Mouse (Mus musculus): ENCODE measurements around the gene Asxl1.
A peak's percentile ranks its signal among the peaks of the same experiment; 100 is the strongest.

Asxl1 gene

GRCm38 (mm10) chr2:153345454-153346220 is at the start of gene Asxl1:
Gene Asxl1, plus strand, starts transcription at chr2:153345829.
- DNase-seq (ENCODE audit: low read depth, low spot score), result peak; percentile 96

DNA sequence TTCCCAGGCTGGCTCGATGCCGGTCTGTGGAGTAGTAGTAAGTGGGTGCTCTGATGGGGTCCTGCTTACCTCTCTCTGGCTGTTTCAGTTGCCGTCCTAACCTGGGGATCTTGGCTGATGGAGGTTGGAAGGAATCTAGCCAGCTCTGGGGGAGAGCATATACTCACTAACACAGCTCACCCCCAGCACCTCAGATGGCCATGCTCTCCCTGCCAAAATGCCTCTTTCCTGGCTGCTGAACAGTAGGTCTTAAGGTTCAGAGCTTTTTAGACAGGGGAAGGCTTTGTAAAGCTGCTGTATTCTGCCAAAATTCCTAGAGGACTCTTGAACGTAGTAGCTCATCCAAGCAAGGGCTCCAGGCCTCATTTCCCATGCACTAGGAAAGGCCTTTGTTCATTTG is 47.9 kb upstream of the Asxl1 start:
- DNase-seq (ENCODE audit: low read depth, low spot score), result no peak

DNA sequence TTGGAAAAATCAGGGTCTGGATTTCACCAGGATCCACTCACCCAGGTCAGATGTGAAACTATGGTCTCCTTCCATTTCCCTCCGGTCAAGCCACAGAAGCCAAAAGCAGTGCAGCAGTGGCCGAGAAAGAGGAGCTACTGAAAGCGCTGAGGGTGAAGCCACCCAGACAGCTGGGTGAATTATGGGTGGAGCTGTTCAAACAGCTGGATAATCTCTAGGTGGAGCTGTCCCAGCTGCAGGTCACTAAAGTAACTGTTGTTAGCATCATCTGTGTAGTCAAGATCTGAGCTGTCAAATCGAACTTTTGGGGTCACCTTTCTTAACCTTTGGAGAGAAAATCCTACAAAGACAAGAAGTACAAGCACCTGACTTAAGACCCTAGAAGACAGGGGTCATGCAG is 47.2 kb upstream of the Asxl1 start:
- DNase-seq (ENCODE audit: low read depth, low spot score), result peak; percentile 16

DNA sequence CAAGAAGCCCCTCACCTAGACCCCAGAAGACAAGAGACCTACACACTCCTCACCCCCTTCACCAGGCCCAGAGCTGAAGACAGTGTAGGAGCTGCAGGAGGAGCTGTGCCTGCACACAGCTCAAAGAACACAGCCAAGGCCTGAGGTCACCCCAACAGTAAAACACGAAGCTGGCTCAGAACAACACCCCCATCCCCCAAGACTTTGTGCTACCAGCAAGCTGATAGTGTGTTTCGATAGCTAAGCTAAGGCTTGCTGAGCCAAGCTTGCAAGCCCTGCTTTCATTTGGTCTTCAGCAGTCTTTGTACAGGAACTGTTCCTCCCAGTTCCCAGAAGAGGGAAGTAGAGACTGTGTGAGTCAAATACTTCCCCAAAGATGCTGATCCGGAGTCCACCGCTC is 46.8 kb upstream of the Asxl1 start:
- peak; percentile 37 for DNase-seq (ENCODE audit: low read depth, low spot score)

DNA sequence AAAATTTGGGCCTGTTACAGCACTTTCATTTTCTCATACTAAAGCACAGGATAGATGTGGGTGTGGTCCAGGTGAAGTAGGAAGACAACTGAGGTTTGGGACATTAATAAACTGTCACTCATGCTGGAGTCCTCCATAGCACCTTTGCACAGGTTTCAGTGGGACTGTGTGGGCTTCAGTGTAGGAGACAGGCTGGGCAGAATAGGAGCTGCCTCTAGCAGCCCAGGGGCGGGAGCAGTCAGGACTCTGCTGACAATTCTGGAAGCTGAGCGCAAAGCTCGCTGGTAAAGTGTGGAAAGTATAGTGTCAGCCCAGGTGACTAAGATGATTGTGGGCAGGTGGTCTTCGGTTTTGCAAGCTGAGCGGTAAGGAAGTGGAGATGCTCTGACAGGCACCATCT is 44.5 kb upstream of the Asxl1 start:
- DNase-seq (ENCODE audit: low read depth, low spot score), result no peak

- DNase-seq (ENCODE audit: low read depth, low spot score), result no peak
Observed at GRCm38 (mm10) chr2:153305240-153305639, 40.4 kb upstream of the Asxl1 start.

DNA sequence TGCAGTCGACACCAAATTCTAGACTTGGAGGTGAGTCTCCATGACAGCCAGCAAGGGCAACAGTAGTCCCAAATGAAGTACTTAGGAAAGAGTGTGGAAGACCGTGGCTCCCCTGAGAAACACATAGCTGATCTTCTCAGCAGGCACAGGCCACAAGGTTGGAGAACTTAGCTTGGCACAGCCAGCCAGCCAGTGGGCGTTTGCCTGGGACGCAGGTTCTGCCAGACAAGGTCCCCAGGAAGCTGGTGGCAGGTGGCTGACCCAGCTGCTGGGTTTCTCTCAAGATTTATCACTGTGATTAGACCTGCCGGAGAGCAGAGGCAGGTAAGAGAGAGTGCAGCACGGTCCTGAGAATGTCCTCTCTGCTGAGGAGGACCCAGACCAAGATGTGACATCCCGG is 37.0 kb upstream of the Asxl1 start:
- no peak for DNase-seq (ENCODE audit: low read depth, low spot score)

GRCm38 (mm10) chr2:153309106-153309505 is 36.5 kb upstream of the Asxl1 start:
- DNase-seq (ENCODE audit: low read depth, low spot score), result no peak

DNA sequence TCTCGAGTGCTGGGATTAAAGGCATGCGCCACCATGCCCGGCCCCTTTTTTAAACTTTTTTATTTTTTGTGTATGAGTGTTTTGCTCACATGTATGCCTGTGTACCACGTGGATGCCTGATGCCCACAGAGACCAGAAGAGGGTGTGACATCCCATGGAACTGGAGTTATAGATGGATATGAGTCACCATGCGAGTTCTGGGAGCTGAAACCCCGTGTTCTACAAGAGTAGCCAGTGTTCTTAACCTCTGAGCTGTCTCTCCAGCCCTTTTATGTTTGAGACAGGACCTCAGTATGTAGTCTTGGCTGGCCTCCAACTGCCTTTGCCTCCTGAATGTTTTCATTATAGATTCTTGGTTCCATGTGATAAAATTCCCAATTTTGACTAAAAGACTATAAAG is 35.4 kb upstream of the Asxl1 start:
- DNase-seq (ENCODE audit: low read depth, low spot score), result no peak

GRCm38 (mm10) chr2:153312884-153313283 is 32.7 kb upstream of the Asxl1 start:
- DNase-seq (ENCODE audit: low read depth, low spot score), result no peak

DNA sequence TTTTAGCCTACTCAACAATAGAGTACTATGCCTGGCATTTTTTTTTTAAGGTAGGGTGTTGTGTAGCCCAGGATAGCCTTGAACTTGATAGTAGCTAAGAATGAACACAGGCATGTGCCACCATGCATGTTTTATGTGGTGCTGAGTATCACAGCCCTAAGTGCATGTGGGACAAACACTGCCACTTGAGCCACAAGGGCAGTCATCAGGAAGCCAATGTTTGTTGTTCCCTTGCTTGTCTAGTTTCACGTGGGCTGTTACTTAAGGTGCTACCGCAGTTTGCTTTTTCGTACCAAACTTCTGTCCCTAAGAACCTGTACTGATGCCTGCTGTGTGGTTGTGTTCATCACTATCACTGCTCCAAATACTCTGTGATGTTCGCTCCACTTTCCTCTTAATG is 27.2 kb upstream of the Asxl1 start:
- no peak for DNase-seq (ENCODE audit: low read depth, low spot score)

- DNase-seq (ENCODE audit: low read depth, low spot score), result peak; percentile 21
Observed at GRCm38 (mm10) chr2:153319036-153319643, 26.5 kb upstream of the Asxl1 start.

DNA sequence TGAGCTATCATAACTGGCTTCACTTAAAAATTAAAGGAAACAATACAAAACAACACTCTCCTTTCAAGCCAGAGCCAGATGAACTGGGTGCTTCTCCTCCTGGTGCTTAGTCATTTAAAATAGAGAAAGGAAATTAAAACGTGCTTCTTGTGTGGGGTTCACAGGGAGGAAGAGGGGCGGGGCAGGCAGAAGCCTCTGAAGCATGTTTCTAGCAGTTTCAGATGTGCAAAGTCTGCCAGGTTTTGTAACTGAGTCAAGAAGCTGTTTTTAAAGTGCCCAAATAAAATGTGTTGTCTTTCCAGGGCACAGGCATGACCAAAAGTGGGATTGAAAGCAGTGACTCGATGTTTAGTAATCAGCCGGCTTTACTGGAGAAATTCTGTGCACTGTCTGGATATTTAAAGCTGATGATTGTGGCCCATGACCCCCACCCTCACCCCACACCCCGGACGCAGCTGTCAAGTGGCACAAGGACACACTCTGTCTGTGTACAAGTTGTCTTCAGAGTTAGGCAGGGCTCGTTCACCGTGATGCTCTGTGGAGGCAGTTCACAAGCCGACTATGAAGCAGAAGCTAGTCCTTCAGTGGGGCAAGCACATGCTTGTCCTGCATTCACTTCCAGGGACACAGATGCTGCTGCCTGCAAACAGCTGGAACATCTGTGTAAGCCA is 19.8 kb upstream of the Asxl1 start:
- peak; percentile 53 for DNase-seq (ENCODE audit: low read depth, low spot score)

DNA sequence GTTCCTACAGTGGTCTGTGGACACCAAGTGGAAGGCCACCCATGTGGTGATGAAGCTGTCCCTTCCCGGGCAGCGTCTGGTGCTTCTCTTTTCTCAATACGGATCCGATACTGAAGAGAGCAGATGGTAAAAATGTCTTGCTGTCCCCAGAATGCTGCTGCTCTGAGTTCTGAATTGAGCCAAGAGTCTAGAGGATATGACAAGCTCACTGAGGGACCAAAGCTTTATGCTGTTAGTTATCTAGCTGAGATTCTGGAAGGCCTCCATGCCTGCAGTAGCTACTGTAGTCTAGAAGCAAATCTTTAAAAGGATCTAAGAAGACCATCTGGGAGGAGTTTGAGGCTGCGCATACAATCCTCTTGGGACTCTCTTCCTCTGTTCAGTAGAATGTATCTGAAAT is 13.4 kb upstream of the Asxl1 start:
- DNase-seq (ENCODE audit: low read depth, low spot score), result no peak

- DNase-seq (ENCODE audit: low read depth, low spot score), result peak; percentile 76
Observed at GRCm38 (mm10) chr2:153332981-153333380, 12.6 kb upstream of the Asxl1 start.

GRCm38 (mm10) chr2:153333822-153334232 is 11.8 kb upstream of the Asxl1 start:
- DNase-seq (ENCODE audit: low read depth, low spot score), result no peak

DNA sequence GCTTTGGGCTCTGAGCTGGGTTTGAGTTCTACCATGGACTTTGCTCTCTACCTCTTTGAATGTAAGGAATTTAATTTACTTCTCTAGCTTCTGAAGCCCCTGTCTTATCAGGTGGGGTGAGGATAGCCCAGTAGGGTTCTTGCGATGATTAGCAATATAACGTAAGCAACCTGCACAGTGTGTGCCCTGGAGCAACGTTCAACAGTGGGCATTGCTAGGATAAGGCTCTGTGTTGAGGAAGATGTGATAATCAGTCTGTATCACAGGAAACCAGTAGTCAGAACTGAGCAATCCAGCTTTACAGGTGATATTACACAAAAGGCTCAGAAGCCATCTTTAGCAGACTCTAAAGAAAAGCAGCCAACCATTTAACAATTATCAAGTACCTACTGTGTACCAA is 11.3 kb upstream of the Asxl1 start:
- no peak for DNase-seq (ENCODE audit: low read depth, low spot score)

DNA sequence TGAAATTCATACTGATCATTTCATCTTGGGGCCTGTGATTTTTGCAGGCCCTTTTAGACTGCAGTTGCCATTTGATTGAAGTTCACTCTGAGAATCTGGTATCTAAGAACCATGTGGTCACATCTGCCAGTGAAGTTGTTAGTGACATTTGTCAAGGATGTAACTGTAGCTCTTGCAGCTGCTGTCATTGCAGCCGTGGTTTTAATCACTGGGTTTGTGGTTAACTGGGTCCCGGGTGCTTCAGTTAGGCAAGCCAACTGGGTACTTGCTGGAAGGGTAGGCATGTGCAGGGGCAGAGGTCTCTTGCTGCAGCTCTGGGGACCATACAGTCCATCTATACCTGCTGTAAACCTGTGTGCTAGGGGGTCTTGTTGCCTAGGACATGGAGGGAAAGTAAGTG is 9.5 kb upstream of the Asxl1 start:
- peak; percentile 76 for DNase-seq (ENCODE audit: low read depth, low spot score)

GRCm38 (mm10) chr2:153338361-153339350 is 7.0 kb upstream of the Asxl1 start:
- DNase-seq (ENCODE audit: low read depth, low spot score), result peak; percentile 52

DNA sequence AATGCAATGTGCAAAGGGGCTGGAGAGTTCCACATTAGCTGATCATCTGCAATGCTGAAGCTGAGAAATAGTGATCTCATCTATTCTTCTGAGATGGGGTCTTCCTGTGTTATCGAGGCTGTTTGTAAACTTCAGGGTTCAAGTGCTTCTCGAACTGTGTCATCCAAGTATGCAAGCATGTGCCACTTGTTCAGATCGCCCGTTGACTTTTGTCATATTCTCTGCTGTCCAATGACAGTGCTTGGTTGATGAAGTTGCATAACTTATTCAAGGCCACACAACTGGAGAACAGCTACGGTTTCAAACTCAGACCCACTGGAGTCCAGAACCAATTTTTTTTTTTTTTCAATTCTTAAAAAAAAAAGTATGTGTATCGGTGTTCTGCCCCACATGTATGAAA is 3.5 kb upstream of the Asxl1 start:
- DNase-seq (ENCODE audit: low read depth, low spot score), result no peak

DNA sequence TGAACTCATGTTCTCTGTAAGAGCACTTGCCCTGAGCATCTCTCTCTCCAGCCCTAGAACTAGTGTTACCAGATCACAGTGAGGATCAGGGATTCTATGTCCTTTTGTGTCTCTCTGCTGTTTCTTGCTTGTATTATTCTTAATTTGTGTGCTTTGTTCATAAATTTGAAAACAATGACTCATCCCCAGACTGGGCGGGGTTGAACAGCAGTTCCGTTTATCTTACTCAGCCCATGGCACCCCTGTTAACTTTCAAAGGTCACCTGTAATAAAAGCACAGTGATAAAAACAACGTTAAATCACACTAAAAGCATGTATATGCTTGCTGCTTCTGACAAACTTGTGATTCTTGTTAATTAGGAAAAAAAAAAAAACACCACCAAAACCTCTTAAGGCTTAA is 3.0 kb upstream of the Asxl1 start:
- peak; percentile 72 for DNase-seq (ENCODE audit: low read depth, low spot score)

DNA sequence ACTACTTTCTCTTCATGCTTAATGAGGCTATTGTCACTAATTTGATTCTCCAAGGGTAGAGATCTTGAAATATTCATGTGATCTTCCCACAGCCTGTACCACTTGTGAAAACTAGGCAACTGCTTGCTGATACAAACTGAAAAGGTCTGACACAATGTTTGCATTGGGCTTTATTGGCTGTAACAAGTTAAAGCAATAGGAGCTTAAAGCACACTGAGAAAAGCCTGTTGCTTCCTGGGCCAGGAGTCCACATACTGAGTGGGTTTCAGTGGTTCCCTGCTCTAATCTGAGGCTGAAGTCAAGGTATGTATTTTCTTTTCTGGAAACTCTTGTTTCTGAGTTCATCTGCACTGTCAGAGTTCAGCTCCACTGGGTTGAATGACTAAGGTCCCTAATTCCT is 2.4 kb upstream of the Asxl1 start:
- DNase-seq (ENCODE audit: low read depth, low spot score), result no peak
